Mouse (Mus musculus): ENCODE data around the gene Secisbp2l. TPM values are rescaled to one million over a fixed set of nuclear protein-coding genes. Genes with fewer than 3 reads are reported as not detected.
A peak's percentile ranks its signal among the peaks of the same experiment; 100 is the strongest.

Secisbp2l gene
- polyA plus RNA-seq, 1 experiment from 2014 or later = 16.7 TPM

DNA sequence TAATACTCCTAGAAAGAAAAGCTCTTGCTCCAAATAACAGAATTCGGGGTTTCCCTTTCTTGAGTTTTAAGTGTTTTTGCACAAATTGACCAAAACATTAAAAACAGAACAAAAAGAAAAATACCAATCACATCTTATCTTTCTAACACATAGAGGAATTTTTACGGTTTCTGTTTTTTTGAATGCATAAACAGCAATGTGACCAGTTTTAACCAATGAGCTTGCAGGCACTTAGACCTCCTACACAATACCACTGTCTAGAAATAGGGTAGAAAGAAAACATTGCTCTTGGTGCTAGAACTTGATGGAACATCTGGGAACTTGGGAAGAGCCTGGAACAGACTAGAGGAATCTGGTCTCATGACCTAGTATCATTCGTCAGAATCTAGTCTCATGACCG is 7.6 kb upstream of the Secisbp2l start:
- H3K4me2 ChIP-seq = no peak overlapping the region
- H3K9me3 ChIP-seq (replicated peaks; ENCODE audit: control insufficient read depth, low read length) = no peaks in the 10 kb centered on the region
- ATAC-seq (replicated peaks; ENCODE audit: insufficient number of reproducible peaks, low FRiP score, low TSS enrichment) = no peak
- WGBS (ENCODE audit: insufficient replicate concordance) = 85% methylated on average over 4 of the region's 4 CpGs
- H3K27ac ChIP-seq (ENCODE audit: low read depth, low read length) = no peak overlapping the region
- H3K4me3 ChIP-seq (ENCODE audit: low read depth, low read length) = no peak overlapping the region
- no peak overlapping the region for H3K9ac ChIP-seq (ENCODE audit: low read depth, low read length)
- no peaks in the 10 kb centered on the region for H3K4me1 ChIP-seq (ENCODE audit: control insufficient read depth, insufficient read depth, low read length)
- no peaks in the 10 kb centered on the region for H3K27me3 ChIP-seq (ENCODE audit: control insufficient read depth, insufficient read depth, low read length)
- no peaks in the 10 kb centered on the region for H3K36me3 ChIP-seq (ENCODE audit: control insufficient read depth, insufficient read depth, low read length)

DNA sequence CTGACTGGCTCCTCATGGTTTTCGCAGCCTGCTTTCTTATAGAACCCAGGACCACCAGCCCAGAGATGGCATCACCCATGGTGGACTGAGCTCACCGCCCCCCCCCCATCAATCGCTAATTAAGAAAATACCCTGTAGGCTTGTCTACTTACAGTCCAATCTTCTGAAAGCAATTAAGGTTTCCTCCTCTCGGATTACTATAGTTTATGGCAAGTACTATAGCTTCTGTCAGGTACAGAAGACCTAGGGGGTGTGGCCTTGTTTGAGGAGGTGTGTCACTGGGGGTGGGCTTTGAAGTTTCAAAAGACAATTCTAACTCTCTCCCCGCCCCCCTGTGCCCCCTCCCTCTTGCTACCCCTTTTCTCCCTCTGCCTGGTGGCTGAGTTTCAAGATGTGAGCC is 6.6 kb upstream of the Secisbp2l start:
- Histone ChIP-seq H3K27ac (ENCODE audit: low read depth, low read length) (no peak overlapping the region), H3K4me2 (no peak overlapping the region), H3K4me3 (ENCODE audit: low read depth, low read length) (no peak overlapping the region), H3K36me3 (ENCODE audit: control insufficient read depth, insufficient read depth, low read length) (no peaks in the 10 kb centered on the region), H3K27me3 (ENCODE audit: control insufficient read depth, insufficient read depth, low read length) (no peaks in the 10 kb centered on the region), H3K9me3 (replicated peaks; ENCODE audit: control insufficient read depth, low read length) (no peaks in the 10 kb centered on the region), H3K9ac (ENCODE audit: low read depth, low read length) (no peak overlapping the region), H3K4me1 (ENCODE audit: control insufficient read depth, insufficient read depth, low read length) (no peaks in the 10 kb centered on the region)
- 78% methylated on average over 5 of the region's 5 CpGs for WGBS (ENCODE audit: insufficient replicate concordance)
- ATAC-seq (replicated peaks; ENCODE audit: insufficient number of reproducible peaks, low FRiP score, low TSS enrichment) = no peak

DNA sequence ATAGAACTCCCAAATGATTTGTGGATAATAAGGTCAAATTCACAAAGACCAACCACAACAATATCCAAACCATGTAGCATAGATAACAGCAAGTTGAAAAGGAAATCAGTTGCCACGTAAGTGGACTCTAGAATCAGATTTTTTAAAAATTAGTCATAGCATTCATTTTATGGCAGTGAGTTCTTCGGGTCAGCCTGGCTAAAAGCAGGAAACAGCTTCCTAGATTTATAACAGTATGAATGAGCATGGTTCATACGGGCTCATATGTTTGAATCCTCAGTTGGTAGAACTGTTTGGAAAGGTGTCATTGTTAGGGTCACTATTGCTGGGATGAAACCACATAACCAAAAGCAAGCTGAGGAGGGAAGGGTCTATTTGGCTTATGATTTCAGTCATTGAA is 6.1 kb upstream of the Secisbp2l start:
- H3K27ac ChIP-seq (ENCODE audit: low read depth, low read length) = no peak overlapping the region
- no peak overlapping the region for H3K4me2 ChIP-seq
- no peaks in the 10 kb centered on the region for H3K9me3 ChIP-seq (replicated peaks; ENCODE audit: control insufficient read depth, low read length)
- H3K4me1 ChIP-seq (ENCODE audit: control insufficient read depth, insufficient read depth, low read length) = no peaks in the 10 kb centered on the region
- no peaks in the 10 kb centered on the region for H3K27me3 ChIP-seq (ENCODE audit: control insufficient read depth, insufficient read depth, low read length)
- no peaks in the 10 kb centered on the region for H3K36me3 ChIP-seq (ENCODE audit: control insufficient read depth, insufficient read depth, low read length)
- H3K4me3 ChIP-seq (ENCODE audit: low read depth, low read length) = no peak overlapping the region
- no peak overlapping the region for H3K9ac ChIP-seq (ENCODE audit: low read depth, low read length)
- 68% methylated on average over 3 of the region's 3 CpGs for WGBS (ENCODE audit: insufficient replicate concordance)
- ATAC-seq (replicated peaks; ENCODE audit: insufficient number of reproducible peaks, low FRiP score, low TSS enrichment) = no peak

GRCm38 (mm10) chr2:125788351-125788750 is 5.7 kb upstream of the Secisbp2l start:
- no peaks in the 10 kb centered on the region for H3K36me3 ChIP-seq (ENCODE audit: control insufficient read depth, insufficient read depth, low read length)
- H3K27me3 ChIP-seq (ENCODE audit: control insufficient read depth, insufficient read depth, low read length) = no peaks in the 10 kb centered on the region
- no peak overlapping the region for H3K4me2 ChIP-seq
- ATAC-seq (replicated peaks; ENCODE audit: insufficient number of reproducible peaks, low FRiP score, low TSS enrichment) = no peak
- H3K4me1 ChIP-seq (ENCODE audit: control insufficient read depth, insufficient read depth, low read length) = no peaks in the 10 kb centered on the region
- H3K4me3 ChIP-seq (ENCODE audit: low read depth, low read length) = no peak overlapping the region
- no peaks in the 10 kb centered on the region for H3K9me3 ChIP-seq (replicated peaks; ENCODE audit: control insufficient read depth, low read length)
- H3K27ac ChIP-seq (ENCODE audit: low read depth, low read length) = no peak overlapping the region
- H3K9ac ChIP-seq (ENCODE audit: low read depth, low read length) = no peak overlapping the region

- H3K4me2 ChIP-seq = no peak overlapping the region
- H3K27ac ChIP-seq (ENCODE audit: low read depth, low read length) = no peak overlapping the region
- no peak for ATAC-seq (replicated peaks; ENCODE audit: insufficient number of reproducible peaks, low FRiP score, low TSS enrichment)
- WGBS (ENCODE audit: insufficient replicate concordance) = 66% methylated on average over 4 of the region's 4 CpGs
- no peak overlapping the region for H3K9ac ChIP-seq (ENCODE audit: low read depth, low read length)
- H3K36me3 ChIP-seq (ENCODE audit: control insufficient read depth, insufficient read depth, low read length) = no peaks in the 10 kb centered on the region
- peaks cover 8% of the 10 kb centered on the region; the same call in 1 of the 2 replicates for H3K4me1 ChIP-seq (ENCODE audit: control insufficient read depth, insufficient read depth, low read length)
- H3K27me3 ChIP-seq (ENCODE audit: control insufficient read depth, insufficient read depth, low read length) = no peaks in the 10 kb centered on the region
- H3K4me3 ChIP-seq (ENCODE audit: low read depth, low read length) = no peak overlapping the region
- no peaks in the 10 kb centered on the region for H3K9me3 ChIP-seq (replicated peaks; ENCODE audit: control insufficient read depth, low read length)
Measured at GRCm38 (mm10) chr2:125785021-125785420, 2.4 kb upstream of the Secisbp2l start.

DNA sequence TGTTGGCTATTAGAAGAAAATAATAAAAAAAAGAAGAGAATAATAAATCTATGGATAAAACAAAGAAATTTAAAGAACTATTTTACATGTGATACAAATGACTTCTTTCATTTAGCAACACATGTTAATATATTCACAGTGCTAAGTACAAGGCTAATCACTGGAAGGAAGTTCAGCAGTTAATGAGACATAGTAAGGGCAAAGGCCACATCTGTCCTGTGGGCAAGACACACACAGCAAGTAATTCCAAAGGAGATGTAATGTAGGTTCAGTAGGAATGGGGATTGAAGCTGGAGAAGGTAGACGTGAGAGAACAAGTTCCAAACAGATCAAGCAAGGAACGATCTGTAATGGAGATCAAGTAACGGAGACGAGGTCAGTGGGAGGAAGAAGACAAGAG is 1.7 kb upstream of the Secisbp2l start:
- H3K4me1 ChIP-seq (ENCODE audit: control insufficient read depth, insufficient read depth, low read length) = peaks cover 8% of the 10 kb centered on the region; the same call in 1 of the 2 replicates

DNA sequence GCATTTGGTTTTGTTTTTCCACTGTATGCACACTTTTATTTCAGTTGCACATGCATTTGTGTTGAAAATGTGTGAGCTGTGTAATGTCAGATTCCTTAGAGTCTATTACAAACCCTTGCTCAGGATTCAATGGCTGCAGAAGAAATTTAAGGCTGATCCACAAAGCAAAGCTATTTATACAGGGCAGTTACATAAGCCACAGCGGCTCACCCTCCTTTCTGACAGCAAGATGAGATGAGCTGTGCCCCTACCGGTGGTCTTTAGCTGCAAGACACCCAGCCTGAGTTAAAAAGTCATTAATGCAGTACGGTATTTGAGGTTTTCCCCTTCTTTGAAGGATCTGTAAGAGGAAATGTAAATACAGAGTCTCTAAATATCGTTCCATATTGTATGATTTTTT is 1.2 kb upstream of the Secisbp2l start:
- Histone ChIP-seq H3K9me3 (replicated peaks; ENCODE audit: control insufficient read depth, low read length) (no peaks in the 10 kb centered on the region), H3K9ac (ENCODE audit: low read depth, low read length) (no peak overlapping the region), H3K4me2 (no peak overlapping the region), H3K36me3 (ENCODE audit: control insufficient read depth, insufficient read depth, low read length) (no peaks in the 10 kb centered on the region), H3K4me3 (ENCODE audit: low read depth, low read length) (no peak overlapping the region), H3K4me1 (ENCODE audit: control insufficient read depth, insufficient read depth, low read length) (peaks cover 8% of the 10 kb centered on the region; the same call in 1 of the 2 replicates), H3K27ac (ENCODE audit: low read depth, low read length) (no peak overlapping the region), H3K27me3 (ENCODE audit: control insufficient read depth, insufficient read depth, low read length) (no peaks in the 10 kb centered on the region)
- WGBS (ENCODE audit: insufficient replicate concordance) = 55% methylated on average over 4 of the region's 4 CpGs
- no peak for ATAC-seq (replicated peaks; ENCODE audit: insufficient number of reproducible peaks, low FRiP score, low TSS enrichment)

More for the DNA sequence above, 1.7 kb upstream of the Secisbp2l start:
- no peak for ATAC-seq (replicated peaks; ENCODE audit: insufficient number of reproducible peaks, low FRiP score, low TSS enrichment)
- Histone ChIP-seq H3K27ac (ENCODE audit: low read depth, low read length) (no peak overlapping the region), H3K27me3 (ENCODE audit: control insufficient read depth, insufficient read depth, low read length) (no peaks in the 10 kb centered on the region), H3K4me3 (ENCODE audit: low read depth, low read length) (no peak overlapping the region), H3K9me3 (replicated peaks; ENCODE audit: control insufficient read depth, low read length) (no peaks in the 10 kb centered on the region), H3K9ac (ENCODE audit: low read depth, low read length) (no peak overlapping the region), H3K36me3 (ENCODE audit: control insufficient read depth, insufficient read depth, low read length) (no peaks in the 10 kb centered on the region), H3K4me2 (no peak overlapping the region)
- 73% methylated on average over 4 of the region's 4 CpGs for WGBS (ENCODE audit: insufficient replicate concordance)

DNA sequence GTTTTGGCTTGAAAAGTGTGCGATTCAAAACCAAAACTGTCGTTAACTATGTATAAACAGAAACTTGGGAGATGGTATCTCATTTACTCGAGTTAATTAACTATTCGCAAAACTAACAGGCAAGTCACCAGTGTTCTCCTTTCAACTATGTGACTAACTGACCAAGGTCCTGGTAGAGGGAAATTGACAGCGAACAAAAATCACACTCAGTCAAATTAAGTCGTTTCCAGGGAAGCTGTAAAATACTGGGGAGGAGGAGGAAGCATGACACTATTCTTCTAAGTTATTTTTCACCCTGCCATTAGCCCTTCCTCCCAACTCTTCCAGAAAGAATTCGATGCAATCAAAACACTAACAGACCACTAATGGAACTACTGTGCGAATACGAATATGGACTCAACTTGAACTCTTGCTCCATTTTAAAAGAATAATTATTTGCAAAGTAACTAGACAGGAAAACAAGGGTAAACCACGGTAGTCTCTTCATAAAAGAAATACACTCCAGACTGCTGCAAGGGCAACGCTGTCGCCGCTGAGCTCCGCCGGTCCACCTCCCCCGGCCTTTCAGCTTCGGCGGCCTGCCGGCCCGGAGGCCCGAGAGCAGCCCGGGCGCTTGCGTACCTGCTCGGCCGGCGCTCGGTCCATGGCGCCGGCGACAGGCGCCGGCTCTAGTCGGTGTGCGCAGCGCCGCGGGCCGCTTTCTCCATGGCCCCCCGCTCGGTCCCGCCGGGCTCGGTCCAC is 522 bp downstream of the Secisbp2l start:
- Histone ChIP-seq H3K27me3 (ENCODE audit: control insufficient read depth, insufficient read depth, low read length) (no peaks in the 10 kb centered on the region), H3K4me1 (ENCODE audit: control insufficient read depth, insufficient read depth, low read length) (peaks cover 8% of the 10 kb centered on the region; the same call in 1 of the 2 replicates), H3K4me2 (peak overlapping the region; percentile 73), H3K4me3 (ENCODE audit: low read depth, low read length) (peak overlapping the region; percentile 93), H3K9ac (ENCODE audit: low read depth, low read length) (peak overlapping the region; percentile 92), H3K9me3 (replicated peaks; ENCODE audit: control insufficient read depth, low read length) (no peaks in the 10 kb centered on the region), H3K27ac (ENCODE audit: low read depth, low read length) (peak overlapping the region; percentile 84), H3K36me3 (ENCODE audit: control insufficient read depth, insufficient read depth, low read length) (no peaks in the 10 kb centered on the region)
- no peak for ATAC-seq (replicated peaks; ENCODE audit: insufficient number of reproducible peaks, low FRiP score, low TSS enrichment)
- 3% methylated on average over 44 of the region's 44 CpGs for WGBS (ENCODE audit: insufficient replicate concordance)

GRCm38 (mm10) chr2:125781006-125781405 is 1.7 kb downstream of the Secisbp2l start:
- no peak overlapping the region for H3K4me3 ChIP-seq (ENCODE audit: low read depth, low read length)
- no peaks in the 10 kb centered on the region for H3K27me3 ChIP-seq (ENCODE audit: control insufficient read depth, insufficient read depth, low read length)
- ATAC-seq (replicated peaks; ENCODE audit: insufficient number of reproducible peaks, low FRiP score, low TSS enrichment) = no peak
- WGBS (ENCODE audit: insufficient replicate concordance) = 68% methylated on average over 2 of the region's 2 CpGs
- no peaks in the 10 kb centered on the region for H3K9me3 ChIP-seq (replicated peaks; ENCODE audit: control insufficient read depth, low read length)
- peak overlapping the region; percentile 73; the same call in 1 of the 2 replicates for H3K4me2 ChIP-seq
- H3K9ac ChIP-seq (ENCODE audit: low read depth, low read length) = no peak overlapping the region
- H3K36me3 ChIP-seq (ENCODE audit: control insufficient read depth, insufficient read depth, low read length) = no peaks in the 10 kb centered on the region
- no peak overlapping the region for H3K27ac ChIP-seq (ENCODE audit: low read depth, low read length)
- peaks cover 8% of the 10 kb centered on the region; the same call in 1 of the 2 replicates for H3K4me1 ChIP-seq (ENCODE audit: control insufficient read depth, insufficient read depth, low read length)

Measured in heart, embryonic 11.5 days (tissue).